Mouse (Mus musculus) hindbrain, postnatal 0 days (tissue): ENCODE measurements at regions not wholly inside any gene's neighbourhood (a gene's known extent, or its start where the extent isn't known, plus 50 kb on each side); places are given as distances from the start of the nearest gene placed in this dataset.

ENCODE experiments used
- ATAC-seq: fragments of 200-750 bp; cut with Nextera tagmentation; 2 replicates; pipeline ENCODE4 v1.8.0; 2017; ENCODE audit warnings: mild to moderate bottlenecking, moderate TSS enrichment, moderate library complexity
- DNase-seq: peaks from one replicate; pipeline ENCODE4 v3.0.0-alpha.2; 2015; ENCODE audit warnings: low spot score
- H3K27ac ChIP-seq: fragments of 300-500 bp; sonication (generic); 2 replicates; pipeline ENCODE4 v1.5.1; 2014; ENCODE audit warnings: mild to moderate bottlenecking
- H3K27me3 ChIP-seq: fragments of 300-500 bp; sonication (generic); 2 replicates; pipeline ENCODE4 v1.6.1; 2014; ENCODE audit warnings: low read length, mixed read lengths; ENCODE audit not compliant: insufficient read depth
- H3K36me3 ChIP-seq: fragments of 300-500 bp; sonication (generic); 2 replicates; pipeline ENCODE4 v1.6.1; 2014; ENCODE audit warnings: low read length, mixed read lengths; ENCODE audit not compliant: insufficient read depth
- H3K4me1 ChIP-seq: fragments of 300-500 bp; sonication (generic); 2 replicates; pipeline ENCODE4 v1.6.1; 2014; ENCODE audit warnings: antibody characterized with exemption, low read length, mixed read lengths; ENCODE audit not compliant: insufficient read depth
- H3K4me2 ChIP-seq: fragments of 300-500 bp; sonication (generic); 2 replicates; pipeline ENCODE4 v1.6.1; 2014; ENCODE audit warnings: low read depth, mild to moderate bottlenecking, low read length, moderate library complexity, mixed read lengths
- H3K4me3 ChIP-seq: fragments of 300-500 bp; sonication (generic); 2 replicates; pipeline ENCODE4 v1.5.1; 2014; ENCODE audit warnings: low read length
- H3K9ac ChIP-seq: fragments of 300-500 bp; sonication (generic); replicated peaks from 2 replicates; pipeline ENCODE4 v1.6.1; 2014; ENCODE audit warnings: mild to moderate bottlenecking, low read length, moderate library complexity, mixed read lengths
- H3K9me3 ChIP-seq: fragments of 300-500 bp; sonication (generic); 2 replicates; pipeline ENCODE4 v1.6.1; 2016; ENCODE audit warnings: low read length, mixed read lengths
- CTCF ChIP-seq: IDR thresholded peaks from 2 replicates; pipeline ENCODE4 v1.5.1; 2016; ENCODE audit warnings: antibody characterized with exemption, control low read depth, low read depth
- WGBS: fragments of 180-500 bp; shearing (Covaris S2); extraction: QIAGEN DNeasy Blood & Tissue Kit; methylation state at CpG from one replicate; pipeline ENCODE4 v1.1.7; 2014; 5-methylcytosine and 5-hydroxymethylcytosine counted together

DNA sequence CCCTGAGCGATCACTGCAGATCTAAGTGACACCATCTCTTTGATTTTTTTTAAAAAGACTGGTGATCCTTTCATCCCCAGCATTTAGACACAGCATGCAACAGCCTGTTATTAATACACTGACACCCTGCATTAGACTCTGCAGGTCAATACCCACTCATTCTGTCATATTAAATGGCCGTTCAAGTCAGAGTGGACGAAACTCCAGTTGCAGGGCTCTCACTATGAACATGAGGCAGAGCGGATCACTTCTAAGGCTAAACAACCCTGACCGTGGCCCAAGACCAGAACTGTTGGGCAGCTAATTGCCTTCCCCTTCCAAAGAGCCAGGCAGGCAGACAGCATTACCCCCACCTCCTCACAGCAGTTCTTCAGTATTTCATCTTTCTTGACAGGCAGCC is 168.6 kb upstream of the Tenm4 start:
- H3K4me3 ChIP-seq = no peak overlapping the region
- H3K9me3 ChIP-seq = no peaks in the 10 kb centered on the region
- no peak overlapping the region for H3K27ac ChIP-seq
- no peaks in the 10 kb centered on the region for H3K36me3 ChIP-seq
- no peak for TF ChIP-seq CTCF
- 70% methylated on average over 5 of the region's 5 CpGs for WGBS
- no peak for ATAC-seq
- DNase-seq = no peak
- H3K27me3 ChIP-seq = no peaks in the 10 kb centered on the region
- no peaks in the 10 kb centered on the region for H3K4me1 ChIP-seq
- no peak overlapping the region for H3K4me2 ChIP-seq
- no peak overlapping the region for H3K9ac ChIP-seq

DNA sequence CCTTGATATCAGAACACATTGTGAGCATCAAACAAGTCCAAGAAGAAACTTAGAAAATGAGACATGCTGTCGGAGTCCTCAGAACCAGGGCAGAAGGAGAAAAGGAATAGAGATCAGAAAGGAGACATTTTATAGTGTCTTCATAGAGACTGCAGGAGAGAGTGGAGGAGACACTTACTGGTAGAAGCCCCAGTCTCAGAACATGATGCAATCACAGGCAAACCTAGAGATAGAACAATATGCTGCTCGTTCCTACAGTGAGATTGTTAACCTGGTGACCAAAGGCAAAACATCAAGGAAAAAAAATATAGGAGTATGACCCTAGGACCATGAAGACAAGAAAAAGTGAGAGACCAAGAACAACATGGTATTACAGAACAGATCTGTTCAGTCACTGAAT is 164.7 kb upstream of the Tenm4 start:
- H3K4me2 ChIP-seq = no peak overlapping the region
- no peak overlapping the region for H3K4me3 ChIP-seq
- 90% methylated on average over 2 of the region's 2 CpGs for WGBS
- H3K27ac ChIP-seq = no peak overlapping the region
- no peak for DNase-seq
- no peak for ATAC-seq
- no peak for TF ChIP-seq CTCF
- H3K4me1 ChIP-seq = no peaks in the 10 kb centered on the region
- no peaks in the 10 kb centered on the region for H3K9me3 ChIP-seq
- H3K36me3 ChIP-seq = no peaks in the 10 kb centered on the region
- H3K9ac ChIP-seq = no peak overlapping the region
- no peaks in the 10 kb centered on the region for H3K27me3 ChIP-seq

DNA sequence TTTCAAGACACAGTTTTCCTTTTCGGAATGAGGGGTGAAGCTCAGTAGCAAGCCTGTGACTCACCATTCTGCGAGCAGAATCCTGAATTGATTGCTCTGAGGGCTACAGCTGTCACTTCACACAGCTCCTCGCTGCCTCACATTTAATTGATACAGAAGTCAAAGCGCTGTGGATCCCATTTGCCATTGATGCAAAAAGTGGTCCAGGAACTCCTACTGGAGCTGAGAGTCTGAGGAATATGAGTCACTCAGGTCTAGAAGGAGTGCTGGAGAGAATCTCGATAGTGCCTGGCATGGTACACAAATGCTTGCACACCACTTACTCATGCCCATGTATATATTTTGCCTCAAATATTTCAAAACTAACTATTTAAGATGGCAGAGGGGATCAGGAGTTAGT is 158.0 kb upstream of the Tenm4 start:
- no peaks in the 10 kb centered on the region for H3K27me3 ChIP-seq
- H3K27ac ChIP-seq = no peak overlapping the region
- no peak for TF ChIP-seq CTCF
- DNase-seq (no peak), ATAC-seq (no peak)
- no peaks in the 10 kb centered on the region for H3K36me3 ChIP-seq
- no peaks in the 10 kb centered on the region for H3K4me1 ChIP-seq
- H3K4me3 ChIP-seq = no peak overlapping the region
- H3K4me2 ChIP-seq = no peak overlapping the region
- WGBS = 79% methylated on average over 5 of the region's 5 CpGs
- no peak overlapping the region for H3K9ac ChIP-seq
- H3K9me3 ChIP-seq = no peaks in the 10 kb centered on the region

DNA sequence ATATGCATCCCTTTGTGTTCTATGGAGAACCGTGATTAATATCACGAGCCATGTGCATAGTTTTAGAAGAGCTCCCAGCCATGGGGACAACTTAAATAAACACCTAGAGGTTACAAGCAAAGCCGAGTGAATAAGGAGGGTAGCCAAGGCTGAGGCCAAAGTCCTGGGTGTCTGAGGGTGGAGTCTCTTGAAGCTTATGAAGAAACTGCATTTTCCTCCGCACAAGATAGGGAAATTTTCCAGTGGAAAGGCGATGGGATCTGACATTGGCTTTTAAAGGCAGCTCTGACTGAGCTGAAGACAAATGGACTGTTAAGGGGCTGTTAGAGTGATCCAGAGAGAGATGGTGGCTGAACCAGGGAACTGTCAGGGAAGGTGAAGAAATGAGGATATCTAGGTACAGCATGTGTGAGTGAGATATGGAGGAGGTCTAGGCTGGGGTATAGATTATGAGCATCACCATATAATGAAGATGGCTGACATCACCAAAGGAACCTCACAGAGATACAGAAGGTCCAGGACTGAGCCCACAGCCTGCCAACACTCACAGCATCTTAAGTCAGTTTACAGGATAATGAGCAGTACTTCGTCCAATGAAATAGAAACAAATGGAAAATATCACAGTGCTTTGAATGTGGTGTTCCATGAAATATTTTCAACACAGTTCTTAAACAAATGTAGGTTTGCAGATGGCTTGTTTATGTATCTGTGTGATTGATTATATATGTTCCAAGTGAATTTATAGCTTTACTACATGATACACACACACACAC is 153.7 kb upstream of the Tenm4 start:
- H3K27ac ChIP-seq = no peak overlapping the region
- no peak overlapping the region for H3K4me2 ChIP-seq
- no peak for TF ChIP-seq CTCF
- no peaks in the 10 kb centered on the region for H3K9me3 ChIP-seq
- ATAC-seq (no peak), DNase-seq (no peak)
- H3K27me3 ChIP-seq = no peaks in the 10 kb centered on the region
- H3K4me3 ChIP-seq = no peak overlapping the region
- 89% methylated on average over 6 of the region's 6 CpGs for WGBS
- no peak overlapping the region for H3K9ac ChIP-seq
- no peaks in the 10 kb centered on the region for H3K4me1 ChIP-seq
- no peaks in the 10 kb centered on the region for H3K36me3 ChIP-seq

DNA sequence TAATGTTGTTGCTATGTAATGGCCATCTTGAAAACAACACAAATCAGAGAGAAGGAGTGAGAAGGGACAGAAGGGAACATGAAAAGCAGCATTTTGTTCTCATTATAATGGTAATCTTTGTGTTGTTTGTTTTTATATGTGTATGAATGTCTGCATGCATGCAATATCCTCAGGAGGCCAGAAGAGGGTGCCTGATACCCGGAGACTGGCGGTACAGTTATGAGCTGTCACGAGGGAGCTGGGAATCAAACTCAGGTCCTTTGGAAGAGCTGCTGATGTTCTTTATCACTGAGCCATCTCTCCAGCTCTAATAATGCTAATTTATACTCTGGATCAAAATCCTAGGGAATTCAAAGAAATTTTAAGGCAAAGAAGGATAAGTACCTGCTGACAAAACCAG is 147.0 kb upstream of the Tenm4 start:
- H3K4me1 ChIP-seq = no peaks in the 10 kb centered on the region
- H3K9ac ChIP-seq = no peak overlapping the region
- no peak for DNase-seq
- 94% methylated on average over 3 of the region's 3 CpGs for WGBS
- H3K4me3 ChIP-seq = no peak overlapping the region
- no peak overlapping the region for H3K4me2 ChIP-seq
- H3K27ac ChIP-seq = no peak overlapping the region
- 0 out of 2 replicates have a peak, but pooled peaks have one; percentile 4 for TF ChIP-seq CTCF
- H3K9me3 ChIP-seq = no peaks in the 10 kb centered on the region
- H3K27me3 ChIP-seq = no peaks in the 10 kb centered on the region
- no peaks in the 10 kb centered on the region for H3K36me3 ChIP-seq
- ATAC-seq = no peak

DNA sequence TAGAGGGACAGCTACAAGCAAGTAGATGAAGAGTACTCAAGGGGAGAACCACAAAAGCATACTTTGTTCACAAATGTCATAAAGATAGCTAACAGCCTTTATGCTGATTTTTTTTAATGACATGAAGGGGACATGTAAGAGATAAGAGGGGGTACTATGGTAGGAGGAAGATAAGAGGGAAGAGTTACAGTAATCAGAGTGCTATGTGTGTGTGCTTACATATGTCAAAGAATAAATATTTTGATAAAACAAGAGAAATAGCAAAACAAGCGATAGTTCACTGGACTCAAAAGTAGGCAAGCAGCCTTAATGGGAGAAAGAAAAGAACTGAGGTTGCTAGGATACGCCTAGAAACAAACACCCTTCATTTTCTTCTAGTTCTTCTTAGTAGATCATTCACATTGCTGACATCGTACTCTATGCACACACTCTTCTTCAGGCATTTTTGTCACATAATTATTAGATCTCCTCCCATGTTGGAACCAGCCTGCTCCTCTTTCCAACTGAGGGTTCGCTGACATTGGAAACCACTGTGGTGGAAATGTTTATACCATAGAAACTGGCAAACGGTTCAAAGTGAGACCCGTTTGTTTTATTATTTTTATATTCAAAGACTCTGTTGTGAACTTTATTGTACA is 144.1 kb upstream of the Tenm4 start:
- WGBS = 77% methylated on average over 6 of the region's 6 CpGs
- Histone ChIP-seq H3K4me2 (no peak overlapping the region), H3K4me3 (no peak overlapping the region), H3K9me3 (no peaks in the 10 kb centered on the region), H3K36me3 (no peaks in the 10 kb centered on the region), H3K9ac (no peak overlapping the region), H3K27me3 (no peaks in the 10 kb centered on the region), H3K27ac (no peak overlapping the region), H3K4me1 (no peaks in the 10 kb centered on the region)
- no peak for DNase-seq
- no peak for TF ChIP-seq CTCF
- ATAC-seq = no peak

DNA sequence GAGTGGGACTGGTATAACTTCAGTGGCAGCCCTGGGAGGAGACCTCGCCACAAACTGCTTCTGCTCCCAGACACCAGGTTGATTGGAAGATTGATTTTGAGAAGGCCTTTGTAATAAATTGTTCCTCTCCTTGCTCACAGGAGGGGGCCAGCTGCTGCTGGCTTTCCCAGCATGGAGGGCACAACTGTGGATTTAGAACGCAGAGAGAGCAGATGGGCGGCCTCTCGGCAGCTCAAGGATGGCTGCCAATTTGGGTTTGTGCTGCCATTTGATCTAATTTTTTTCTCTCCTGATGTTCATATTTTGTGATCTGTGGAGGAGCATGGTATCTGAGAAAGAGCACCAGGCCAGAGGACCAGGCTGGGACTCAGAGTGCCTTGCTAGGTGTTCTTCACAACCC is 137.4 kb upstream of the Tenm4 start:
- no peak for TF ChIP-seq CTCF

More for the DNA sequence above, 137.4 kb upstream of the Tenm4 start:
- H3K36me3 ChIP-seq = no peaks in the 10 kb centered on the region
- no peaks in the 10 kb centered on the region for H3K4me1 ChIP-seq
- H3K9me3 ChIP-seq = no peaks in the 10 kb centered on the region
- H3K4me3 ChIP-seq = no peak overlapping the region
- no peak overlapping the region for H3K9ac ChIP-seq
- H3K27ac ChIP-seq = no peak overlapping the region
- no peak overlapping the region for H3K4me2 ChIP-seq
- DNase-seq (peak; percentile 7), ATAC-seq (no peak)
- H3K27me3 ChIP-seq = no peaks in the 10 kb centered on the region
- WGBS = 56% methylated on average over 4 of the region's 4 CpGs
